Mouse (Mus musculus): ENCODE data around the gene Ern1. TPM values are rescaled to one million over a fixed set of nuclear protein-coding genes. Genes with fewer than 3 reads are reported as not detected.
"Not testable (repeated sequence)": the region's sequence is repeated elsewhere in the genome, so short reads cannot be mapped to it uniquely, and the experiment has no call there.

Ern1 gene
- total RNA-seq, 2 experiments from 2014 or later, result 11.1 to 25.6 TPM

DNA sequence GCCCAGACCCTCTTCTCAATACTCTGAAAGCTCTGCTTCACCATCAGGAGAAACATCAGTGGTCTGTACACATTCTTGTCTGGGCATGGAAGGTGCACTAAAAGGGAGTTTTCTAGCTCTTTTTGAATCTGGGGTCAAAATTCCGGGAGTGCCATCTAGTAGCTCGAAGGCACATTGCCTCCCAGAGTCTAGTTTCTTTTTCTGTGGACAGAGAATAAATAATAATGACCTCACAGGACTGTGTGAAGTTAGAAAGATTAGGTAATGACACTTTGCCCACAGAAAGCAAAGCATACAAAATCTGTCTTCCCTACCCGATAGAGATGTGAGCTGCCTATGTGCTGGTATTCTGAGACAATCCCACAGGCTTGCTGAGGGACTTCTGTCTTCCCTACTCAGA lies 77.1 kb downstream of the Ern1 start:
- no peak for ATAC-seq (replicated peaks; ENCODE audit: low FRiP score, poor library complexity, severe bottlenecking)

- ATAC-seq (replicated peaks; ENCODE audit: low FRiP score, poor library complexity, severe bottlenecking), result no peak
Measured at GRCm38 (mm10) chr11:106410011-106410410, 77.6 kb downstream of the Ern1 start.

DNA sequence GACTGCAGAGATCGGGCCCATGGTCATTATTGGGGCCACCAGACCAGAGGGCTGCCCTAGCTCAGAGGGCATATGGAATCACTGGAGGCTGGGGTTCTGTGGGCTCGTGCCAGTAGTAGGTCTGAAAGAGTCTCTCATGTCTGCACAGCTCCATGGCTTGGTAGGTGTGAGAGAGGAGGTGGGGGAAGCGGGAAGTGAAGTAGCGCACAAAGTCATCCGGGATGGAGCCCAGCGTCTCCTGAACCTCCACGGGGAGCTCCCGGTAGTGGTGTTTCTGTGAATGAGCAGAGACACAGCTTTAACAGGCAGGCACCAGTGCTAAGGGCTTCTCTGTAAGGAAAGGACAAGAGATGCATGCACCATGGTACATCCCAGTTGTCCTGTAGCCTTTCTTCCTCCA lies 89.2 kb downstream of the Ern1 start:
- ATAC-seq (replicated peaks; ENCODE audit: low FRiP score, poor library complexity, severe bottlenecking), result no peak

GRCm38 (mm10) chr11:106397656-106398055 lies 90.0 kb downstream of the Ern1 start:
- no peak for ATAC-seq (replicated peaks; ENCODE audit: low FRiP score, poor library complexity, severe bottlenecking)

GRCm38 (mm10) chr11:106394055-106394454 lies 93.6 kb downstream of the Ern1 start:
- not testable (repeated sequence) for ATAC-seq (replicated peaks; ENCODE audit: low FRiP score, poor library complexity, severe bottlenecking)

- no peak for ATAC-seq (replicated peaks; ENCODE audit: low FRiP score, poor library complexity, severe bottlenecking)
Measured at GRCm38 (mm10) chr11:106393331-106393616, 94.4 kb downstream of the Ern1 start.

GRCm38 (mm10) chr11:106392597-106393330 lies 94.9 kb downstream of the Ern1 start:
- peak; percentile 64 for ATAC-seq (replicated peaks; ENCODE audit: low FRiP score, poor library complexity, severe bottlenecking)

DNA sequence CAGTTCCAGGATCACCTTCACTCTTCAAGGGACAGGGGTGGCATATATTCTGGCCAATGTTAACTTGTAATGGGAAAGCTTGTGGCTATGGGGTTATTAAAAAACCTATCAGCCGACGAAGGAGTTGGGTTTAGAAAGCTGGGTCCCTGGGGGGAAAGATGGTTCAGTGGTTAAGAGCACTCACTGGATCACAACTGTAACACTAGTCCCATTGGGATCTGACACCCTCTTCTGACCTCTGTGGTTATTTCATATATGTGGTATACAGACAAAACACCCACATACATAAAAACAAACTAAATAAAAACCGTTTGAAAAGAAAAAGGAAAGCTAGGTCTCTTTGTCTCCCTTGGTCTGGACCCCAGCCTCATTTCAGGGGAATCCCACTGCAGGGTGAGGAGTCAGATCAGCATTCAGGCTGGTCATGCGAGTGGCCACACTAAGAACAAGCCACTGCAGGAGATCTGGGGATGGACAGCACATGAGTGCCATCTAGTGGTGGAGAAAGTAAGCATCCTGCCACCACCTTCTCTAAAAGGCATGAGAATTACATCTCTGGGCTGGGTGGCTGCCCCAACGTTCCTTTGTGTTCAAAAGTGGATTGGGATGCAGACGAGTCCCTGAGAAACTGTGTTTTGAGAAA lies 96.0 kb downstream of the Ern1 start:
- peak; percentile 88 for ATAC-seq (replicated peaks; ENCODE audit: low FRiP score, poor library complexity, severe bottlenecking)

GRCm38 (mm10) chr11:106390757-106391156 lies 96.9 kb downstream of the Ern1 start:
- no peak for ATAC-seq (replicated peaks; ENCODE audit: low FRiP score, poor library complexity, severe bottlenecking)

GRCm38 (mm10) chr11:106389611-106390010 lies 98.0 kb downstream of the Ern1 start:
- no peak for ATAC-seq (replicated peaks; ENCODE audit: low FRiP score, poor library complexity, severe bottlenecking)

DNA sequence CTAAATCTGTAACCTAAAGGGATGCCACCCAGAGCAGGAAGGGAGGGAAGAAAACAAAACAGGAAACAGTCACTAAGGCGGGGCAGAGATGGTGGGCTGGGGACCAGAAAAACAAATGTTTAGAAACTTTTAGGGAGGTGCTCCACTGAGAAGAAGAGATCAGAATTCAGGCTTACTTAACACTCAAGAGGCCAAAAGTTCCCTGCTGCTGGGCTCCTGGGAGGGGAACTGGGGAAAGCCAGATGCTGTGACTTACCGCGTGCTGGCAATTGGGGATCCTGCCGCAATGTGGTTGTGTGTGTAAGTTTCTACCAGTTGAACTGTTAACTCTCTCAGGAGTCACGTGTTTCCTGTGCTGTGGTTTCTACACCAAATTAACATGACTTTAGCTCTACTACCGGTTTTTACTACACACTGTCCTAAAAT lies 99.8 kb downstream of the Ern1 start, which contains the start of gene Icam2:
Gene Icam2 (minus strand): TSS at position 285 of the 426 bp plus-strand sequence.
- ATAC-seq (replicated peaks; ENCODE audit: low FRiP score, poor library complexity, severe bottlenecking), result no peak

DNA sequence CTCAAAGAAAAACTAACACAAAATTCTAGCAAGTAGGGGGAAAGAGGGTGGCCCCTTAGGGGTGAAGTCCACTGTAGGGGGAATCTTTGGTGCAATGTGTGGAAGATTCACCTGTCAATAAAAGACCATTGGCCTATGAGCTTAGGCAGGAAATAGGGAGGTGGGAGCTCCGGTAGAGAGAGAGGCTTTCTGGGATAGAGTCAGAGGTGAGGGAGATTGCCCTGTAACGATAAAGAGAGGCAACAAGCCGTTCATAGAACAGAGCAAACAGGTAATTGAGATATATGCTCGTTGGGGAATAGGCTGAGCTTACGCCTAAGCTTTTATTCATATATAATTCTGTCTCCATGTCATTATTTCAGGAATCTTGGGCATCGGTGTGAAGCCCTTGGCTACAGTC lies 100.6 kb downstream of the Ern1 start:
- ATAC-seq (replicated peaks; ENCODE audit: low FRiP score, poor library complexity, severe bottlenecking), result no peak

DNA sequence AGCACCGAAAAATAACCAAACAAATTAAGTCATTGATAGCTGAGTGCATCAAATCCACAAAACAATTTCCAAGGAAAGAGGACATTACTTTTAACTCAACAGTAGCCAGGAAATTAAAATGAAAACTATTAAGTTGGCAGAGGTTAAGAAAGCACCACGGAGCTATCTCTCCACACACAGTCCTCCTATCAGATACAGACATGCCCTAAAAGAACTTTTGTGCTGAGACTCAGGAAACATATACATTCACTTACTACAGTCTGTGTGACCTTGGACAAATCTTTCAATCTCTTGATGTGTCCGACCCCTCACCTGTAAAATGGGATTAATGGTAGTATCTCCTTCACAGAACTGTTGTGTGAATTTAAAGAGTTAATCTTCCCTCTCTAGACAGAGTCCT lies 101.2 kb downstream of the Ern1 start:
- no peak for ATAC-seq (replicated peaks; ENCODE audit: low FRiP score, poor library complexity, severe bottlenecking)

DNA sequence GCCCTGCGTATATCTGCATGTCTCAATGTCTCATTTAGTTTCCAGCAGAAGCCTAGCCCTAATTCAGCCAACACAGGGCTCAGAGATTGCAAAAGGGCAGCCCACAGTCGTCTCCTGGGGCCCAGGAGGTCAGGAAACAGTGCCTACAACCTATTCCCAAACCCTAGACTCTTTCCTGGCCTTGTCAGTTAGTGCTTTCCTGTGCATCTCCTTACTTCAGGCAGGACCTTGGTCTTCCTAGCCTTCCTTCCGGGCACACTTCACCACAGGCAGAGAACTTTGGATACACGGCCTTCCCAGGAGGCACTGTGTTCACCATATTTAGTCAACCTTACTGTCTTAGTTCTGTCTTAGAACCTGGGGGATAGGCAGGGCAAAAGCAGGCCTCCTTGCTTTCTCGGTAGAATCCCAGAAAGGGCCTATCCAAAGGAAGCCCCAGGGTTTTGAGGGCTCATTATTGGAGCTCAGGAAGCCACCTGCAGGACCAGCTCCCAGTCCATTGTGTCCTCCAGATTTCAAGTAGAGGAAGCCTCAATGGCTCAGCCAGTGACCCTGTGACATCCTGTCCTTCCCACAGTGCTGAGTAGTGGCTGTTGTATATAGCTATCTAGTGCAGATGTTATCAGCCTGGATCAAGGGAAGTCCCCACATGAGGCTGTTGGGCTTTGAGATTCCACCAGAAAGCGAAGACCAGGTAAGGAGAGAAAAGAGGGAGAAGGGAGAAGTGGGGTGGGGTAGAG lies 104.4 kb downstream of the Ern1 start:
- ATAC-seq (replicated peaks; ENCODE audit: low FRiP score, poor library complexity, severe bottlenecking), result no peak

DNA sequence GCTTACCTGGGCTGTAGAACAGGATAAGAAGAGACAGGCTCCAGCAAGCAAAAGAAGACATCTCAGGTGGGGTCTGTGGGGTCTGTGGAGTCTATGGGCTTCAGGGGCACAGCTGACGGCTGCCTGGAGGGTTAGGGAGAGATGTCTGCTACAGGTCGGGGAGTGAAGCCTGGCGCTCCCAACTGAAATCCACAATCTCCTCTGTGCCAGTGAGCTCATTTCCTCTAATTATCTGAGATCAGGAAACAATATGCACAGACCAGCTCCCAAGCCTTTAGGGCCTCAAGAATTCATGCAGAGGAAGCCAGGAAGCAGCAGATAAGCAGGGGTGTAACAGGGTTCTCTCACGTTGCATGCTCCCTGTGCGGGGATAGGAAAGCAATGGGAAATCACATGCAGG lies 105.2 kb downstream of the Ern1 start:
- ATAC-seq (replicated peaks; ENCODE audit: low FRiP score, poor library complexity, severe bottlenecking), result no peak

- ATAC-seq (replicated peaks; ENCODE audit: low FRiP score, poor library complexity, severe bottlenecking), result no peak
Measured at GRCm38 (mm10) chr11:106381883-106382282, 105.8 kb downstream of the Ern1 start.

GRCm38 (mm10) chr11:106381011-106381410 lies 106.6 kb downstream of the Ern1 start:
- ATAC-seq (replicated peaks; ENCODE audit: low FRiP score, poor library complexity, severe bottlenecking), result no peak

- ATAC-seq (replicated peaks; ENCODE audit: low FRiP score, poor library complexity, severe bottlenecking), result no peak
Measured at GRCm38 (mm10) chr11:106374979-106375378, 112.7 kb downstream of the Ern1 start.

DNA sequence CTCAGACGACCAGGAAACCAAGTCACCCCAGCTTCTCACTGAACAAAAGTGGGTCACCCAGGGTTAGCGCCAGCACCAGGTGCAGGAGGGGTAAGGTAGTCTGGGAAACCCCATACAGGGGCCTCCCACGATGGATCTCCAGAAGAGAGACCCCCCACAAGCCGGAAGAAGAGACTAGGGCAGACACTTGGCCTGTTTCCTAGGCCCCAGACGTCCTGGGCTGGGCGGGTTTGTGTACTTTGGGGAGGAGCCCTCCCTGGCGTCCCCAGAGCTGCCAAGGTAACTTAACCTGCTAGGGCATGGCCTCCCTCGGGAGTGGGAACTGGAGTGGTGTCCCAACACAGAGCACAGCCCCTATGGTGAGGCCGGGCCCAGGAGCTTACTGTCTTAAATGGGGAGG lies 113.1 kb downstream of the Ern1 start:
- no peak for ATAC-seq (replicated peaks; ENCODE audit: low FRiP score, poor library complexity, severe bottlenecking)

DNA sequence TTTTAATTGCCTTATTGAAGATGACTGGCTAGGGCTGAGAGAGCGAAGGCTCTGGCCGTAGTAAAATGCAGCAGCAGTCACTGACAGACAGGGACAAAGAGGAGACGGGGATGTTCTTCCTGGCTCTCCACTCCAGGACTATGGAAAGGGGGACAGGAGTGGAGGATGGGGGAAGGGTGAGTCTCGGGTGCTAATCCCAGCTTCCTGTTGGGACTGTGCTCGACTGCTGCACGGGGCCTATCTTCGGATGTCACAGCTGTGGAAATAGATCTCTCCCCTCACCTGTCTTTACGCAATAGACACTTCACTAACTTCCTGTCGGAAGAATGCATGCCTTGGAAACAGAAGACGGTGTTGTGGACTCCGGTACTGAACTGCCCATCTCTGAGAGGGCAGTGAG lies 113.7 kb downstream of the Ern1 start:
- ATAC-seq (replicated peaks; ENCODE audit: low FRiP score, poor library complexity, severe bottlenecking), result no peak

GRCm38 (mm10) chr11:106366316-106366715 lies 121.3 kb downstream of the Ern1 start:
- peak; percentile 76 for ATAC-seq (replicated peaks; ENCODE audit: low FRiP score, poor library complexity, severe bottlenecking)

All from erythroblast, adult 5-6 weeks (primary cell).